Mouse (Mus musculus): ENCODE results near the gene Foxp1. TPM values are rescaled to one million over a fixed set of nuclear protein-coding genes. Genes with fewer than 3 reads are reported as not detected.

The Foxp1 gene
- polyA plus RNA-seq, 1 experiment from 2014 or later: 65.4 TPM

DNA sequence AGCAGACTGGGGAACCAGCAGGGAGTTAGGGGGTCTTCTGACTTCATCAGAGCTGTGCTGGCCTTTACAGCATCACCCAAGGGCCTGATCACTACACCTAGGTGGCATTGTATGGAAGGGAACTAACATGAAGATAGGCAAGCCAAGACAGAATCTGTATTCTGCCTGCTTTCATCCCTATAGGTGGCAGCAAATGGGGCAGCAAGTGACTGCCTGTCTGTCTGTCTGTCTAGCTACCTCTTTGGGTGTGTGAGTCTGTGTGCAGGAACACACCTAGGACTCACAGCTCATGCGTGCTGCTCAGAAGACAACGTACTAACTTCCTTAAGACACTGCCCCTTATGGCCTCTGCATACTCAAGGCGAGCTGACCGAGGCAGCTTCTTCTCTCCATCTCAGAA is 147.1 kb downstream of the Foxp1 start:
- Histone ChIP-seq H3K4me2 (ENCODE audit: low read depth, severe bottlenecking) (no peak overlapping the region), H3K27me3 (ENCODE audit: control insufficient read depth, insufficient read depth, low read length) (no peaks in the 10 kb centered on the region), H3K4me3 (ENCODE audit: low read depth, low read length) (no peak overlapping the region), H3K36me3 (ENCODE audit: control insufficient read depth, insufficient read depth, low read length) (no peaks in the 10 kb centered on the region), H3K9me3 (ENCODE audit: control insufficient read depth, low read length) (no peaks in the 10 kb centered on the region), H3K4me1 (ENCODE audit: control insufficient read depth, insufficient read depth, low read length) (peaks cover 13% of the 10 kb centered on the region; the same call in 1 of the 2 replicates), H3K27ac (replicated peaks; ENCODE audit: low read depth, low read length) (no peak overlapping the region), H3K9ac (ENCODE audit: low read length) (no peak overlapping the region)
- WGBS: 60% methylated on average over 4 of the region's 4 CpGs
- DNase-seq (ENCODE audit: low spot score) (no peak), ATAC-seq (ENCODE audit: insufficient number of reproducible peaks, low FRiP score, low TSS enrichment, low read depth) (no peak)

- WGBS: 77% methylated on average over 19 of the region's 19 CpGs
- Histone ChIP-seq H3K9ac (ENCODE audit: low read length) (no peak overlapping the region), H3K4me2 (ENCODE audit: low read depth, severe bottlenecking) (no peak overlapping the region), H3K27me3 (ENCODE audit: control insufficient read depth, insufficient read depth, low read length) (no peaks in the 10 kb centered on the region), H3K4me3 (ENCODE audit: low read depth, low read length) (no peak overlapping the region), H3K9me3 (ENCODE audit: control insufficient read depth, low read length) (no peaks in the 10 kb centered on the region), H3K27ac (replicated peaks; ENCODE audit: low read depth, low read length) (no peak overlapping the region), H3K36me3 (ENCODE audit: control insufficient read depth, insufficient read depth, low read length) (no peaks in the 10 kb centered on the region), H3K4me1 (ENCODE audit: control insufficient read depth, insufficient read depth, low read length) (peaks cover 10% of the 10 kb centered on the region; the same call in 1 of the 2 replicates)
- DNase-seq (ENCODE audit: low spot score): no peak
- ATAC-seq (ENCODE audit: insufficient number of reproducible peaks, low FRiP score, low TSS enrichment, low read depth): no peak
Measured at GRCm38 (mm10) chr6:99374448-99375271, 147.9 kb downstream of the Foxp1 start.

DNA sequence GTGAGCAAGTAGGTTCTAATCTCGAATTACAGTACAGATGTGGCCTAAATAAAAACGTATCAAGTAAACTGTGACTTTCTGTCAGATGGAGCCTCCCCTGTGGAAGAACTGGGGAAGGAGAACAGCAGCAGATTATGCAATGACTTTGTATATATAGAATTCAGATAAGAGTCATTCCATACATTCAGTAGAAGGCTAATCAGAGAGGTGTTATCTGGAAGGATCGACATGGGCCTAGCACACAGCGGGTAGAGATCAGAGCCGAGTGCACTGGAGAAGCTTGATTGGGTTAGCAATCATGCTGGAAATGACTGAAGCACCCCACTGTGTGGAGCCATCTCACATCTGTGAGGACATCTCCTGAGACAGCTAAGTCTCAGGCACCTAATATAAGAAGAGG is 150.1 kb downstream of the Foxp1 start:
- no peak for ATAC-seq (ENCODE audit: insufficient number of reproducible peaks, low FRiP score, low TSS enrichment, low read depth)
- Histone ChIP-seq H3K4me2 (ENCODE audit: low read depth, severe bottlenecking) (no peak overlapping the region), H3K27ac (replicated peaks; ENCODE audit: low read depth, low read length) (no peak overlapping the region), H3K4me1 (ENCODE audit: control insufficient read depth, insufficient read depth, low read length) (peaks cover 9% of the 10 kb centered on the region; the same call in 1 of the 2 replicates), H3K27me3 (ENCODE audit: control insufficient read depth, insufficient read depth, low read length) (no peaks in the 10 kb centered on the region), H3K9ac (ENCODE audit: low read length) (no peak overlapping the region), H3K9me3 (ENCODE audit: control insufficient read depth, low read length) (no peaks in the 10 kb centered on the region), H3K36me3 (ENCODE audit: control insufficient read depth, insufficient read depth, low read length) (no peaks in the 10 kb centered on the region), H3K4me3 (ENCODE audit: low read depth, low read length) (no peak overlapping the region)
- 91% methylated on average over 5 of the region's 5 CpGs for WGBS
- DNase-seq (ENCODE audit: low spot score): no peak

DNA sequence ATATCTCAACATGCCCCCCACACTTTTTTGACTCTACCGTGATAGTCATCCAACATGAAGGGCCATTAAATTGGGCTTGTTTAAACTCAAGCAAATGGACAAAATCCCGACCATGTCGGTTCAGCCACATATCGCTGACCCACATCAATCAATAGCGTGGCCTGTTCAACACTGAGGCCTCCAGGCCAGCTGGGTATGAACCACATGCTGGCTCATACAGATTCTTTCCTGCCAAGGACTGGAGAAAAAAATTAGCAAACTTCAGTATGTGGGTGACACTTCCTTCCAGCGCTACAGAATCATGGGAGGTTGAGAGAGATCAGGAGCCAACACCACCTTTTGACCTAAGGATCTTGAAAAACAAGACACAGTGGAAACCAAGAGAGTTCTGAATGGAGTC is 150.5 kb downstream of the Foxp1 start:
- Histone ChIP-seq H3K4me2 (ENCODE audit: low read depth, severe bottlenecking) (no peak overlapping the region), H3K9me3 (ENCODE audit: control insufficient read depth, low read length) (no peaks in the 10 kb centered on the region), H3K27ac (replicated peaks; ENCODE audit: low read depth, low read length) (no peak overlapping the region), H3K4me1 (ENCODE audit: control insufficient read depth, insufficient read depth, low read length) (peaks cover 5% of the 10 kb centered on the region; the same call in 1 of the 2 replicates), H3K36me3 (ENCODE audit: control insufficient read depth, insufficient read depth, low read length) (no peaks in the 10 kb centered on the region), H3K4me3 (ENCODE audit: low read depth, low read length) (no peak overlapping the region), H3K27me3 (ENCODE audit: control insufficient read depth, insufficient read depth, low read length) (no peaks in the 10 kb centered on the region), H3K9ac (ENCODE audit: low read length) (no peak overlapping the region)
- DNase-seq (ENCODE audit: low spot score): no peak
- 86% methylated on average over 6 of the region's 6 CpGs for WGBS
- ATAC-seq (ENCODE audit: insufficient number of reproducible peaks, low FRiP score, low TSS enrichment, low read depth): no peak

- Histone ChIP-seq H3K4me2 (ENCODE audit: low read depth, severe bottlenecking) (no peak overlapping the region), H3K27me3 (ENCODE audit: control insufficient read depth, insufficient read depth, low read length) (no peaks in the 10 kb centered on the region), H3K27ac (replicated peaks; ENCODE audit: low read depth, low read length) (no peak overlapping the region), H3K9ac (ENCODE audit: low read length) (no peak overlapping the region), H3K4me3 (ENCODE audit: low read depth, low read length) (no peak overlapping the region), H3K9me3 (ENCODE audit: control insufficient read depth, low read length) (no peaks in the 10 kb centered on the region), H3K36me3 (ENCODE audit: control insufficient read depth, insufficient read depth, low read length) (no peaks in the 10 kb centered on the region), H3K4me1 (ENCODE audit: control insufficient read depth, insufficient read depth, low read length) (no peaks in the 10 kb centered on the region)
- DNase-seq (ENCODE audit: low spot score) (no peak), ATAC-seq (ENCODE audit: insufficient number of reproducible peaks, low FRiP score, low TSS enrichment, low read depth) (no peak)
- 90% methylated on average over 2 of the region's 2 CpGs for WGBS
Measured at GRCm38 (mm10) chr6:99369931-99370330, 152.6 kb downstream of the Foxp1 start.

GRCm38 (mm10) chr6:99369156-99369555 is 153.4 kb downstream of the Foxp1 start:
- no peak for ATAC-seq (ENCODE audit: insufficient number of reproducible peaks, low FRiP score, low TSS enrichment, low read depth)
- H3K4me1 ChIP-seq (ENCODE audit: control insufficient read depth, insufficient read depth, low read length): no peaks in the 10 kb centered on the region

DNA sequence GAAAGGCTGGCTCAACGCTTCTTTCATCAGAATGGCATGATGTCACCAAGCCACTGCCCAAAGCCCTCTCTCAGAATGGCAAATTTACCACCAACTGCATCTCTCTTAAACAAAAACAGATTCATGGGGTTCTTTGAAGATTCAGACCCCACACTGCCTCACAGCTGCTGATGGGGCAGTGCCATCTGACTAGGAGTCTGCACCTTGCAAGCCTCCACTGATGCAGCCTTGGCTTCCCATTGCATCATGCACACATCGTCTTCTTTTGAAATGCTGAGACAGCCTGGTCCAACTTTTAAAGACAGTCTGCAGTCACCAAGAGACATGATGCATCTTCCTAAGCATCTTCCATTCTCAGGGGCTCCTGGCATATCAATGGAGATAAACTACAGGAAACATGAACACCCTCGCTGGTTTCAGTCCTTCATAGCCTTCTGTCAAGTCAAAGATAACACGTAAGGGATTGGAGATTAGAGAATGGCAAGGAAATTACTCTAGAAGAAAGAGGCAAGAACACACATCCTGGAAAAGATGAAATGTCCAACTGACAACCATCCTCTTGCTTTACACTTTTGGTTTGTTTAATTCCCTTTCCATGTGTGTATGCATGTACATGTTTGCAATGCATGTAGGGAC is 154.3 kb downstream of the Foxp1 start:
- no peak for ATAC-seq (ENCODE audit: insufficient number of reproducible peaks, low FRiP score, low TSS enrichment, low read depth)

More at GRCm38 (mm10) chr6:99369156-99369555, 153.4 kb downstream of the Foxp1 start:
- no peaks in the 10 kb centered on the region for H3K9me3 ChIP-seq (ENCODE audit: control insufficient read depth, low read length)
- H3K4me3 ChIP-seq (ENCODE audit: low read depth, low read length): no peak overlapping the region
- no peaks in the 10 kb centered on the region for H3K27me3 ChIP-seq (ENCODE audit: control insufficient read depth, insufficient read depth, low read length)
- no peak overlapping the region for H3K4me2 ChIP-seq (ENCODE audit: low read depth, severe bottlenecking)
- no peak for DNase-seq (ENCODE audit: low spot score)
- 81% methylated on average over 3 of the region's 3 CpGs for WGBS
- no peaks in the 10 kb centered on the region for H3K36me3 ChIP-seq (ENCODE audit: control insufficient read depth, insufficient read depth, low read length)
- H3K9ac ChIP-seq (ENCODE audit: low read length): no peak overlapping the region
- no peak overlapping the region for H3K27ac ChIP-seq (replicated peaks; ENCODE audit: low read depth, low read length)

DNA sequence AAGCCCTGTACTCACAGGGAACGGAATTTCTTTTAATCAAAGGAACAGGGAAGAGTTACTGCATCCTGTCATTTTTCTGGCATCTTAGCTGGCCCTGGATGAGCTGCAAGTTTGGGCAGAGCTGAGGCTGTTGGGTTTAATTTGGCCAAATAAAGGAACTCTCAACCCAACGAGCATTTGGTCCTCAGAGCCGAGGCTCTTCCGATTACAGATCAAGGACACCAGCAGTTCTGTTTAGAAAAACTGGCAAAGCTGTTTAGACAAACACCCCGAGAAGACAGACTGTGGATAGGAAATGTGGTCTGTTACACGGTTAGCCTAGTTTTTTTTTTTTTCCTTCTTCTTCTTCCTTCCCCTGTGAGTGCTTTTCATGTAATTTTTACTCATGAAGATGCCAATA is 158.0 kb downstream of the Foxp1 start:
- Histone ChIP-seq H3K4me1 (ENCODE audit: control insufficient read depth, insufficient read depth, low read length) (no peaks in the 10 kb centered on the region), H3K27ac (replicated peaks; ENCODE audit: low read depth, low read length) (no peak overlapping the region), H3K9me3 (ENCODE audit: control insufficient read depth, low read length) (no peaks in the 10 kb centered on the region), H3K27me3 (ENCODE audit: control insufficient read depth, insufficient read depth, low read length) (no peaks in the 10 kb centered on the region), H3K4me3 (ENCODE audit: low read depth, low read length) (no peak overlapping the region), H3K9ac (ENCODE audit: low read length) (no peak overlapping the region), H3K4me2 (ENCODE audit: low read depth, severe bottlenecking) (no peak overlapping the region), H3K36me3 (ENCODE audit: control insufficient read depth, insufficient read depth, low read length) (no peaks in the 10 kb centered on the region)
- ATAC-seq (ENCODE audit: insufficient number of reproducible peaks, low FRiP score, low TSS enrichment, low read depth): no peak
- WGBS: 50% methylated on average over 6 of the region's 6 CpGs
- no peak for DNase-seq (ENCODE audit: low spot score)

More for the DNA sequence above, 154.3 kb downstream of the Foxp1 start:
- WGBS: 81% methylated on average over 4 of the region's 4 CpGs
- DNase-seq (ENCODE audit: low spot score): no peak
- H3K27ac ChIP-seq (replicated peaks; ENCODE audit: low read depth, low read length): no peak overlapping the region
- H3K4me3 ChIP-seq (ENCODE audit: low read depth, low read length): no peak overlapping the region
- no peak overlapping the region for H3K4me2 ChIP-seq (ENCODE audit: low read depth, severe bottlenecking)
- H3K4me1 ChIP-seq (ENCODE audit: control insufficient read depth, insufficient read depth, low read length): no peaks in the 10 kb centered on the region
- H3K9me3 ChIP-seq (ENCODE audit: control insufficient read depth, low read length): no peaks in the 10 kb centered on the region
- H3K9ac ChIP-seq (ENCODE audit: low read length): no peak overlapping the region
- no peaks in the 10 kb centered on the region for H3K36me3 ChIP-seq (ENCODE audit: control insufficient read depth, insufficient read depth, low read length)
- H3K27me3 ChIP-seq (ENCODE audit: control insufficient read depth, insufficient read depth, low read length): no peaks in the 10 kb centered on the region

Measured in limb, embryonic 11.5 days (tissue).